Mouse (Mus musculus): Measurements from ENCODE around the gene Ocm.

Gene Ocm

GRCm38 (mm10) chr5:143999409-143999808 lies 27.1 kb downstream of the Ocm start:
- no peak for DNase-seq (ENCODE audit: low read depth)

GRCm38 (mm10) chr5:143994632-143995365 lies 31.7 kb downstream of the Ocm start:
- no peak for DNase-seq (ENCODE audit: low read depth)

GRCm38 (mm10) chr5:143993849-143994248 lies 32.6 kb downstream of the Ocm start:
- DNase-seq (ENCODE audit: low read depth): no peak

- DNase-seq (ENCODE audit: low read depth): no peak
Measured at GRCm38 (mm10) chr5:143993260-143993659, 33.2 kb downstream of the Ocm start.

GRCm38 (mm10) chr5:143992661-143993060 lies 33.8 kb downstream of the Ocm start:
- no peak for DNase-seq (ENCODE audit: low read depth)

GRCm38 (mm10) chr5:143990086-143990485 lies 36.4 kb downstream of the Ocm start:
- DNase-seq (ENCODE audit: low read depth): no peak

- no peak for DNase-seq (ENCODE audit: low read depth)
Measured at GRCm38 (mm10) chr5:143989046-143989445, 37.4 kb downstream of the Ocm start.

GRCm38 (mm10) chr5:143987596-143987995 lies 38.9 kb downstream of the Ocm start:
- no peak for DNase-seq (ENCODE audit: low read depth)

- no peak for DNase-seq (ENCODE audit: low read depth)
Measured at GRCm38 (mm10) chr5:143985381-143985780, 41.1 kb downstream of the Ocm start.

GRCm38 (mm10) chr5:143982361-143982760 lies 44.1 kb downstream of the Ocm start:
- DNase-seq (ENCODE audit: low read depth): no peak

GRCm38 (mm10) chr5:143980858-143981257 lies 45.6 kb downstream of the Ocm start:
- DNase-seq (ENCODE audit: low read depth): no peak

- DNase-seq (ENCODE audit: low read depth): no peak
Measured at GRCm38 (mm10) chr5:143976726-143977431, 49.6 kb downstream of the Ocm start.

- DNase-seq (ENCODE audit: low read depth): no peak
Measured at GRCm38 (mm10) chr5:143976232-143976631, 50.2 kb downstream of the Ocm start.

GRCm38 (mm10) chr5:143975631-143975933 lies 50.9 kb downstream of the Ocm start:
- no peak for DNase-seq (ENCODE audit: low read depth)

GRCm38 (mm10) chr5:143974931-143975630 lies 51.4 kb downstream of the Ocm start:
- DNase-seq (ENCODE audit: low read depth): peak; percentile 79

- no peak for DNase-seq (ENCODE audit: low read depth)
Measured at GRCm38 (mm10) chr5:143972628-143973027, 53.8 kb downstream of the Ocm start.
